Mouse (Mus musculus): ENCODE measurements around the gene Gtf2h3. TPM values are rescaled to one million over a fixed set of nuclear protein-coding genes. Genes with fewer than 3 reads are reported as not detected.
"Not testable (repeated sequence)": the region's sequence is repeated elsewhere in the genome, so short reads cannot be mapped to it uniquely, and the experiment has no call there.

Gene Gtf2h3
- polyA plus RNA-seq, 1 experiment from 2014 or later: 74.9 TPM

DNA sequence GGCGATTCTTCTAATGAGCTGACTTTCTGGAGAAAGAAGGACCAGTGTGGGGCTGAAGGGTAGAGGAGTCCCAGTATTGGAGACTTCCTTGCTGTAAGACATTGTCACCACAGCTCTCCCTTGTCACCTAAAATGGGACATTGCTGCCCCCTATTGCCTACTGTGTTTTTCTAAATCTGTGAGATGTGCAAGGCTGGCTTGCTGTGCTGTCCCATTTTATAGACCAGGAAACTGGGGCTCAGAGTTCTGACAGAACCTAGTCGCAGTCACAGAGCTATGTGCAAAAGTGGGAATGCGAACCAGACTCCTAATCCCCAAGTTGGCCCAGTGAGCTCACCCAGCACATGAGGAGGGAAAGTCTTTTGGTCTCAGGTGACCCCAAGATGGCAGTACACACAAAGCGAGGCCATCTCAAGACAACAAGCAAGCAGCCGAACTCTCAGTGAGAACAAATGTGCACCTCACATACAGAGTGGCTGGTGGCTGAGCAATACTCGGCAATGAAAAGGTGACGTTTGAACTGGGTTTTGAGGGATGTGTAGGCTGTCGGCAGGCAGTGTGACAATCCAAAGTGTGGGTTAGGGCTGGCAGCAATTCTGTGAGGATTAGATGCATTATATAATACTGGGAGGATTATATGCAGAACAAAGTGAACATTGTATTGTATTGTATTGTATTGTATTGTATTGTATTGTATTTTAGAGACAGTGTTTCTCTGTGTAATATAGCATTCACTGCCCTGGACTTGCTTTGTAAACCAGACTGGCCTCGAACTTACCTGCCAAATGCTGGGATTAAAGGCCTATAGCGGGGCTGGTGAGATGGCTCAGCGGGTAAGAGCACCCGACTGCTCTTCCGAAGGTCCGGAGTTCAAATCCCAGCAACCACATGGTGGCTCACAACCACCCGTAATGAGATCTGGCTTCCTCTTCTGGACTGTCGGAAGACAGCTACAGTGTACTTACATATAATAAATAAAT is 39.8 kb upstream of the Gtf2h3 start:
- H3K9me3 ChIP-seq (ENCODE audit: control insufficient read depth, low read length): no peaks in the 10 kb centered on the region
- H3K36me3 ChIP-seq (ENCODE audit: control insufficient read depth, insufficient read depth, low read length): no peaks in the 10 kb centered on the region
- 78% methylated on average over 15 of the region's 16 CpGs for WGBS
- no peak overlapping the region for H3K4me2 ChIP-seq (replicated peaks; ENCODE audit: low read depth, low read length)
- H3K4me1 ChIP-seq (replicated peaks; ENCODE audit: control insufficient read depth, insufficient read depth, low read length): no peaks in the 10 kb centered on the region; the same call in 1 of the 2 replicates
- no peak overlapping the region for H3K9ac ChIP-seq (ENCODE audit: low read depth, low read length)
- peak; percentile 44 for DNase-seq (ENCODE audit: low spot score)
- no peak overlapping the region for H3K4me3 ChIP-seq (ENCODE audit: low read depth, low read length)
- no peak overlapping the region for H3K27ac ChIP-seq (ENCODE audit: low read depth, low read length)
- no peak for ATAC-seq (ENCODE audit: low FRiP score)
- H3K27me3 ChIP-seq (ENCODE audit: control insufficient read depth, insufficient read depth, low read length): no peaks in the 10 kb centered on the region

DNA sequence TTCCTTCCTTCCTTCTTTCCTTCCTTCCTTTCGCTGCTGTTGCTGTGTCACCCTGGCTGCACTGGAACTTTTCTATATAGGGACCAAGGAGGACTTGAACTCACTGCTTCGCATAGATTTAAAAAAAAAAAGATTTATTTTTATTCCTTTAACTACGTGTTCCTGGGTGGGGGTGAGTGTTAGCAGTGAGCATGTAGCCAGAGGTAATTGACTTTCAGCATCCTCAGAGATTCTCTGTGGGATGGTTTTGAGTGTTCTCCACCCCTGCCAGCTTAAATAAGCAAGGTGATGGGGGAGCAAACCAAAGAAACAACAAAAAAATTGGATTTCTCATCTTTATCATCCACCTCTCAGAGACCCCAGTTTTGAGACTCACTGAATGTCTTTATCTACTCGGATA is 39.0 kb upstream of the Gtf2h3 start:
- no peaks in the 10 kb centered on the region for H3K9me3 ChIP-seq (ENCODE audit: control insufficient read depth, low read length)
- 77% methylated on average over 4 of the region's 4 CpGs for WGBS
- H3K4me3 ChIP-seq (ENCODE audit: low read depth, low read length): peak overlapping the region; percentile 63
- ATAC-seq (ENCODE audit: low FRiP score) (no peak; the same call in 1 of the 2 replicates), DNase-seq (ENCODE audit: low spot score) (no peak)
- no peaks in the 10 kb centered on the region for H3K27me3 ChIP-seq (ENCODE audit: control insufficient read depth, insufficient read depth, low read length)
- 0 out of 2 replicates have a peak, but pooled peaks cover 2% of the 10 kb centered on the region for H3K36me3 ChIP-seq (ENCODE audit: control insufficient read depth, insufficient read depth, low read length)
- no peak overlapping the region for H3K4me2 ChIP-seq (replicated peaks; ENCODE audit: low read depth, low read length)
- no peak overlapping the region for H3K9ac ChIP-seq (ENCODE audit: low read depth, low read length)
- H3K27ac ChIP-seq (ENCODE audit: low read depth, low read length): no peak overlapping the region
- H3K4me1 ChIP-seq (replicated peaks; ENCODE audit: control insufficient read depth, insufficient read depth, low read length): no peaks in the 10 kb centered on the region; the same call in 1 of the 2 replicates

DNA sequence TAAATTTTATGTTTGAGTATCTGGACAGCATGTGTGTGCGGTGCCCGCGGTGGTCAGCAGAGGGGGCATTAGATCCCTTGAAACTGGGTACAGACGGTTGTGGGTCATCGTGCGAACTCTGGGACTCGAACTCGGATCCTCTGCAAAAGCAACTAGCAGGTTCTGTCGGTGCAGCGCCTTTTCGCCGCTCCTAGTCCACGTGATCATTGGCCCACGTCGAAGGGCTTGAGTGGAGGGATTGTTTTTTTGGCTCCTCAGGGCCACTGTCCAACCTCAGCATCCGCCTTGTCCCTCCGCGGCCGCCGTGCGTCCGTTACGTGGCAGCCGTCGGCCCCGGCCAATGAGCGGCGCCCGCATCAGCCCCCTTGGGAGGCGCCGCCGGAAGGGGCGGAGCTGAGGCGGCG is 38.6 kb upstream of the Gtf2h3 start, which contains the start of gene Tmed2:
TSS of gene Tmed2 (plus strand) at position 313 of the 404 bp plus-strand sequence.
- Histone ChIP-seq H3K27ac (ENCODE audit: low read depth, low read length) (peak within 1 kb of the TSS; percentile 6), H3K4me3 (ENCODE audit: low read depth, low read length) (peak within 1 kb of the TSS; percentile 63), H3K9ac (ENCODE audit: low read depth, low read length) (peak within 1 kb of the TSS; percentile 89), H3K36me3 (ENCODE audit: control insufficient read depth, insufficient read depth, low read length) (0 out of 2 replicates have a peak, but pooled peaks cover 2% of the 10 kb centered on the region), H3K4me2 (replicated peaks; ENCODE audit: low read depth, low read length) (peak within 1 kb of the TSS; percentile 65), H3K9me3 (ENCODE audit: control insufficient read depth, low read length) (no peaks in the 10 kb centered on the region), H3K4me1 (replicated peaks; ENCODE audit: control insufficient read depth, insufficient read depth, low read length) (no peaks in the 10 kb centered on the region; the same call in 1 of the 2 replicates), H3K27me3 (ENCODE audit: control insufficient read depth, insufficient read depth, low read length) (no peaks in the 10 kb centered on the region)
- DNase-seq (ENCODE audit: low spot score): peak; percentile 97
- 1% methylated on average over 26 of the region's 35 CpGs for WGBS
- peak; percentile 93 for ATAC-seq (ENCODE audit: low FRiP score)

DNA sequence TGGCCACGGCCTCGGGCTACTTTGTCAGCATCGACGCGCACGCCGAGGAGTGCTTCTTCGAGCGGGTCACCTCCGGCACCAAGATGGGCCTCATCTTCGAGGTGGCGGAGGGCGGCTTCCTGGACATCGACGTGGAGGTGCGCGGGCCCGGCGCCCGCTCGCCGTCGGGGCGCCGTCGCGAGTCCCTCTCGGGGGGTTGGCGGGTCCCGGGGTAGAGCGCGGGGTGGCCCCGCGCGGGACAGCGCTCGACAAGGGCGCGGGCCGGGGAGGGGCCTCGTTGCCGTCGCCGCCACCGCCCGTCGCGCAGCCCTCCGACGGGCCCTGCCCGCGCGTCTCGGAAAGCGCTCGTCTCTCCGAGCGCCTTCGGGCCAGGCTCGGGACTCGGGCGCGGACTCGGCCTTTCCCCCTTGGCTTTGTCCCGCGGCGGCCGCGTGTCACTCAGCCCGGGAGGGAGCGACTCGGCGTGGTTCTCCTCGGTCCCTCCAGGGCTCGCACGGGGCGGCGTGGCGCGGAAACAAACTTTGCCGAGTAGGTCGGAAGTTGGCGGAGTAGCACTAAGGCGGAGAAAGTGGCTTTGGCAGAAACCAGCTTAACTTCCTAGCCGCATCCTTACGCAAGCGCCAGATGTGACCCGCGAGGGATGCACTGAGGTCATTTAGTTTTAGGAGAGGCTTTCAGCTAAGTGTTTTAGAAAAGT is 37.9 kb upstream of the Gtf2h3 start:
- H3K27ac ChIP-seq (ENCODE audit: low read depth, low read length): peak overlapping the region; percentile 6
- ATAC-seq (ENCODE audit: low FRiP score) (peak; percentile 80), DNase-seq (ENCODE audit: low spot score) (peak; percentile 66)
- peak overlapping the region; percentile 65 for H3K4me2 ChIP-seq (replicated peaks; ENCODE audit: low read depth, low read length)
- H3K27me3 ChIP-seq (ENCODE audit: control insufficient read depth, insufficient read depth, low read length): no peaks in the 10 kb centered on the region
- peak overlapping the region; percentile 89 for H3K9ac ChIP-seq (ENCODE audit: low read depth, low read length)
- peak overlapping the region; percentile 63 for H3K4me3 ChIP-seq (ENCODE audit: low read depth, low read length)
- under 1% methylated on average over 65 of the region's 89 CpGs for WGBS
- no peaks in the 10 kb centered on the region for H3K9me3 ChIP-seq (ENCODE audit: control insufficient read depth, low read length)
- H3K36me3 ChIP-seq (ENCODE audit: control insufficient read depth, insufficient read depth, low read length): peaks cover 2% of the 10 kb centered on the region
- no peaks in the 10 kb centered on the region; the same call in 1 of the 2 replicates for H3K4me1 ChIP-seq (replicated peaks; ENCODE audit: control insufficient read depth, insufficient read depth, low read length)

DNA sequence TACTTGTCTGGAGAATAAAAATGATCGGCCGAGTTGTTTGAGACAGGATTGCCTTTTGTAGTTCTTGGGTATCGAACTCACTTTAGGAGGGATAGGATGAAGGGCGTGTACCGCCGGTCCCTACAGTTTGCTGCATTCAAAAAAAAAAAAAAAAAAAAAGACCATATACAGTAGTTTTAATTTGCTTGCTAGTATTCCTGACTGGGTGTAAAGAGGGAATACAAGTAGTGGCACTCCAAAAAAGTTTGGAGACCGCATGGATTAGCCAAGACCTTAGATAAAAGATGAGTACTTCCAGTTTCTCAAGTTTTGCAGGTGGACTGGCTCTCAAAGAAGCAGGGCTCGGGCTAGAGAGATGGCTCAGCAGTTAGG is 37.4 kb upstream of the Gtf2h3 start:
- Histone ChIP-seq H3K4me3 (ENCODE audit: low read depth, low read length) (peak overlapping the region; percentile 63), H3K36me3 (ENCODE audit: control insufficient read depth, insufficient read depth, low read length) (peaks cover 7% of the 10 kb centered on the region), H3K27me3 (ENCODE audit: control insufficient read depth, insufficient read depth, low read length) (no peaks in the 10 kb centered on the region), H3K4me2 (replicated peaks; ENCODE audit: low read depth, low read length) (peak overlapping the region; percentile 65), H3K4me1 (replicated peaks; ENCODE audit: control insufficient read depth, insufficient read depth, low read length) (no peaks in the 10 kb centered on the region; the same call in 1 of the 2 replicates), H3K27ac (ENCODE audit: low read depth, low read length) (no peak overlapping the region), H3K9me3 (ENCODE audit: control insufficient read depth, low read length) (no peaks in the 10 kb centered on the region), H3K9ac (ENCODE audit: low read depth, low read length) (peak overlapping the region; percentile 89)
- ATAC-seq (ENCODE audit: low FRiP score) (no peak), DNase-seq (ENCODE audit: low spot score) (no peak)
- WGBS: 17% methylated on average over 8 of the region's 8 CpGs

DNA sequence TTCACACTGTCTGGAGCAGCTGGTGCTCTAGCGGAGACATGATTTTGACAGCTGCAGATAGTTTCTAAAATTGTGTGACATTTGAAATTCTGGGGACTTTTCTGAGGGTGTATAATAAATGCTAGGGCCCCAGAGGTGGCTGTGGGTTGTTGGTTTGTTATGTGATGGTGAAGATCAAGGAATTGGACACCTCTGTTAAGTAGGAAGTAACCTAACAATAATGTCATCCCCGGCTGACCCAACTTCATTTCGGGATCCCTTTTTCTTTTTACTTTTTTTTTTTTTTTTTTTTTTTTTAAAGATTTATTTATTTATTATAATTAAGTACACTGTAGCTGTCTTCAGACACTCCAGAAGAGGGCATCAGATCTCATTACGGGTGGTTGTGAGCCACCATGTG is 28.2 kb upstream of the Gtf2h3 start:
- ATAC-seq (ENCODE audit: low FRiP score); DNase-seq (ENCODE audit: low spot score); H3K27ac ChIP-seq (ENCODE audit: low read depth, low read length); H3K9ac ChIP-seq (ENCODE audit: low read depth, low read length); H3K4me3 ChIP-seq (ENCODE audit: low read depth, low read length); H3K4me1 ChIP-seq (replicated peaks; ENCODE audit: control insufficient read depth, insufficient read depth, low read length); H3K9me3 ChIP-seq (ENCODE audit: control insufficient read depth, low read length); H3K36me3 ChIP-seq (ENCODE audit: control insufficient read depth, insufficient read depth, low read length); H3K27me3 ChIP-seq (ENCODE audit: control insufficient read depth, insufficient read depth, low read length); H3K4me2 ChIP-seq (replicated peaks; ENCODE audit: low read depth, low read length): not testable (repeated sequence)
- 93% methylated on average over 4 of the region's 4 CpGs for WGBS

DNA sequence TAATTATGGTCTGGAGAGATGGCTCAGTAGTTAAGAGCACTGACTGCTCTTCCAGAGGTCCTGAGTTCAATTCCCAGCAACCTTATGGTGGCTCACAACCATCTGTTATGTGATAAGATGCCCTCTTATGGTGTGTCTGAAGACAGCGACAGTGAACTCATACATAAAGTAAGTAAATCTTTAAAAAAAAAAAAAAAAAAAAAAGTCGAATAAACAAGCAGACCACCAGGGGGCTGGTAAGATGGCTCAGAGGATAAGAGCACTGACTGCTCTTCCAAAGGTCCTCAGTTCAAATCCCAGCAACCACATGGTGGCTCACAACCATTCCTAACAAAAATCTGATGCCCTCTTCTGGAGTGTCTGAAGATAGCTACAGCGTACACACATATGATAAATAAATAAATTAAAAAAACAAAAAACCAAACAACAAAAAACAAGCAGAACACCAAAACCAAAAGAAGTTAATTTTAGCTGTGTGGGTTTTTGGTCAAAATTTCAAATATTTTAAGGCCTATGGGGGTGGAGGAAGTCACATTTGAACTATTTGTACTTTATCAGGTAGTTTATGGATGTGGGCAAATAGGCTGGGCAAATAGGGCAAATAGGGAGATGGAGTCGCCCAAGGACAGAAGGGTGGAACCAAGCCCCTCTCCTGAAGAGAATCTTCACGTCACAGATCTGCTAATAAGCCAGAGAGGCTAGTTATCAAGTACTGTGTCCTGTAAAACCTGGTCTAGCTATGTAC is 27.4 kb upstream of the Gtf2h3 start:
- 37% methylated on average over 5 of the region's 5 CpGs for WGBS
- ATAC-seq (ENCODE audit: low FRiP score); H3K36me3 ChIP-seq (ENCODE audit: control insufficient read depth, insufficient read depth, low read length); H3K27me3 ChIP-seq (ENCODE audit: control insufficient read depth, insufficient read depth, low read length); H3K9me3 ChIP-seq (ENCODE audit: control insufficient read depth, low read length); H3K4me1 ChIP-seq (replicated peaks; ENCODE audit: control insufficient read depth, insufficient read depth, low read length); H3K27ac ChIP-seq (ENCODE audit: low read depth, low read length): not testable (repeated sequence)
- Histone ChIP-seq H3K4me2 (replicated peaks; ENCODE audit: low read depth, low read length) (peak overlapping the region; percentile 66), H3K9ac (ENCODE audit: low read depth, low read length) (peak overlapping the region; percentile 44; the same call in 1 of the 2 replicates), H3K4me3 (ENCODE audit: low read depth, low read length) (peak overlapping the region; percentile 78)
- DNase-seq (ENCODE audit: low spot score): peak; percentile 19

DNA sequence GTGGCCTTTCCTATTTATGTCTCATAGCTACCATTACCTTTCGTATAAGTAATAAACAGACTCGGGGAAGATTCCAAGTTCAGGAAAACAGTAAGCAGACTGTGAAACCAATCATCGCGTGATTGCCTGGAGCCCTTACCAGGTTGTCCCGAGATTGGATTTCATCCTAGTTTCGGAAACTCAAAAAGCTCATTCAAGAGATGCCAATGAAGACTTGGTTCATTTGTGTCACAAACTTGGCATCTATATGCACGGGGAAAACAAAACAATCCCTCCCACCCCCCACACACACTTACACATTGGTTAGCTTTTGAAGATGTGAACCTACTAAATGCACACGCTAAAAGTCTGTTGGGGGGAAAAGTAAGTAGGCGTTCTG is 26.9 kb upstream of the Gtf2h3 start:
- peak; percentile 17 for DNase-seq (ENCODE audit: low spot score)
- Histone ChIP-seq H3K4me3 (ENCODE audit: low read depth, low read length) (peak overlapping the region; percentile 78), H3K36me3 (ENCODE audit: control insufficient read depth, insufficient read depth, low read length) (peaks cover 6% of the 10 kb centered on the region; the same call in 1 of the 2 replicates), H3K27me3 (ENCODE audit: control insufficient read depth, insufficient read depth, low read length) (no peaks in the 10 kb centered on the region), H3K9me3 (ENCODE audit: control insufficient read depth, low read length) (no peaks in the 10 kb centered on the region), H3K4me1 (replicated peaks; ENCODE audit: control insufficient read depth, insufficient read depth, low read length) (0 out of 2 replicates have a peak, but pooled peaks cover 2% of the 10 kb centered on the region), H3K27ac (ENCODE audit: low read depth, low read length) (peak overlapping the region; percentile 70), H3K9ac (ENCODE audit: low read depth, low read length) (peak overlapping the region; percentile 44), H3K4me2 (replicated peaks; ENCODE audit: low read depth, low read length) (peak overlapping the region; percentile 66)
- WGBS: 14% methylated on average over 9 of the region's 9 CpGs
- ATAC-seq (ENCODE audit: low FRiP score): peak; percentile 10; the same call in 1 of the 2 replicates

All from hindbrain, embryonic 11.5 days (tissue).